Mouse (Mus musculus): ENCODE measurements at regions not wholly inside any gene's neighbourhood (a gene's known extent, or its start where the extent isn't known, plus 50 kb on each side); places are given as distances from the start of the nearest gene placed in this dataset.
A peak's percentile ranks its signal among the peaks of the same experiment; 100 is the strongest.
"Not testable (repeated sequence)": the region's sequence is repeated elsewhere in the genome, so short reads cannot be mapped to it uniquely, and the experiment has no call there.

- DNase-seq (ENCODE audit: low spot score), result peak; percentile 6
These were observed 236.4 kb downstream of the Gm5426 start for GRCm38 (mm10) chr10:96372616-96373346.

- no peak for DNase-seq (ENCODE audit: low spot score)
These were observed 237.1 kb downstream of the Gm5426 start for GRCm38 (mm10) chr10:96373481-96373880.

GRCm38 (mm10) chr10:96374293-96375069 lies 238.1 kb downstream of the Gm5426 start:
- DNase-seq (ENCODE audit: low spot score), result peak; percentile 22

GRCm38 (mm10) chr10:96375070-96375447 lies 238.7 kb downstream of the Gm5426 start:
- DNase-seq (ENCODE audit: low spot score), result no peak

GRCm38 (mm10) chr10:96377549-96377948 lies 239.3 kb upstream of the Btg1 start:
- DNase-seq (ENCODE audit: low spot score), result no peak

GRCm38 (mm10) chr10:96379016-96379771 lies 237.6 kb upstream of the Btg1 start:
- DNase-seq (ENCODE audit: low spot score), result no peak

GRCm38 (mm10) chr10:96381664-96382063 lies 235.1 kb upstream of the Btg1 start:
- DNase-seq (ENCODE audit: low spot score), result no peak

- no peak for DNase-seq (ENCODE audit: low spot score)
These were observed 225.1 kb upstream of the Btg1 start for GRCm38 (mm10) chr10:96391748-96392147.

- DNase-seq (ENCODE audit: low spot score), result no peak
These were observed 224.0 kb upstream of the Btg1 start for GRCm38 (mm10) chr10:96392836-96393235.

GRCm38 (mm10) chr10:96394210-96394609 lies 222.6 kb upstream of the Btg1 start:
- no peak for DNase-seq (ENCODE audit: low spot score)

GRCm38 (mm10) chr10:96395017-96395416 lies 221.8 kb upstream of the Btg1 start:
- DNase-seq (ENCODE audit: low spot score), result no peak

- no peak for DNase-seq (ENCODE audit: low spot score)
These were observed 218.8 kb upstream of the Btg1 start for GRCm38 (mm10) chr10:96397931-96398561.

- DNase-seq (ENCODE audit: low spot score), result no peak
These were observed 218.1 kb upstream of the Btg1 start for GRCm38 (mm10) chr10:96398562-96399288.

GRCm38 (mm10) chr10:96399636-96400400 lies 217.0 kb upstream of the Btg1 start:
- no peak for DNase-seq (ENCODE audit: low spot score)

GRCm38 (mm10) chr10:96400793-96401192 lies 216.0 kb upstream of the Btg1 start:
- DNase-seq (ENCODE audit: low spot score), result no peak

GRCm38 (mm10) chr10:96406306-96406705 lies 210.5 kb upstream of the Btg1 start:
- no peak for DNase-seq (ENCODE audit: low spot score)

- DNase-seq (ENCODE audit: low spot score), result no peak
These were observed 209.0 kb upstream of the Btg1 start for GRCm38 (mm10) chr10:96407846-96408245.

- DNase-seq (ENCODE audit: low spot score), result no peak
These were observed 208.6 kb upstream of the Btg1 start for GRCm38 (mm10) chr10:96408250-96408649.

GRCm38 (mm10) chr10:96410028-96410427 lies 206.8 kb upstream of the Btg1 start:
- no peak for DNase-seq (ENCODE audit: low spot score)

- DNase-seq (ENCODE audit: low spot score), result no peak
These were observed 202.0 kb upstream of the Btg1 start for GRCm38 (mm10) chr10:96414807-96415206.

- not testable (repeated sequence) for DNase-seq (ENCODE audit: low spot score)
These were observed 195.3 kb upstream of the Btg1 start for GRCm38 (mm10) chr10:96421506-96421905.

All from retina, embryonic 14.5 days (tissue).